Mouse (Mus musculus): ENCODE measurements around the gene Wdr89. TPM values are rescaled to one million over a fixed set of nuclear protein-coding genes. Genes with fewer than 3 reads are reported as not detected.
A peak's percentile ranks its signal among the peaks of the same experiment; 100 is the strongest.

The Wdr89 gene
- total and polyA plus RNA-seq, 3 experiments = 10.2 to 33.0 (median 27.6) TPM

- in situ Hi-C loops (cut with MboI; ENCODE audit: low pct_ligation_motif_present, low pct_unique_long_range_greater_than_20kb, low sequenced_read_pairs) (no loop called here), dilution Hi-C loops (cut with MboI; ENCODE audit: extremely low pct_ligation_motif_present, extremely low pct_unique_long_range_greater_than_20kb, low sequenced_read_pairs) (no loop called here)
- no peak for TF ChIP-seq ZNF384 (IDR thresholded peaks at IDR 0.05; ENCODE audit: low read depth, low read length)
- TF ChIP-seq JUND (conservative IDR thresholded peaks at IDR 0.05; ENCODE audit: low read depth, low read length) = peak; percentile 46
- no peak for TF ChIP-seq ZC3H11A (IDR thresholded peaks at IDR 0.05; ENCODE audit: low read depth, low read length)
- TF ChIP-seq JUN (IDR thresholded peaks at IDR 0.05; ENCODE audit: insufficient read depth, low read depth, low read length) = no peak
- no peak for TF ChIP-seq ELF1 (IDR thresholded peaks at IDR 0.05; ENCODE audit: low read depth, low read length)
- TF ChIP-seq CHD1 (IDR thresholded peaks at IDR 0.05; ENCODE audit: low read depth, low read length) = no peak
- TF ChIP-seq SIN3A (IDR thresholded peaks at IDR 0.05; ENCODE audit: low read length) = no peak
- TF ChIP-seq EP300 (IDR thresholded peaks at IDR 0.05; ENCODE audit: low read length) = peak; percentile 31; the same call in 1 of the 2 replicates
- no peak overlapping the region for H3K9ac ChIP-seq (ENCODE audit: insufficient read depth, low read depth)
- H3K4me2 ChIP-seq (ENCODE audit: insufficient read depth, low read depth, poor library complexity, severe bottlenecking) = no peak overlapping the region
- H3K9me3 ChIP-seq (replicated peaks; ENCODE audit: low read length) = no peaks in the 10 kb centered on the region
- no peak overlapping the region for H3K27ac ChIP-seq (ENCODE audit: insufficient read depth, low read depth)
- H3K4me3 ChIP-seq (replicated peaks in 1 of 3; ENCODE audit: low read depth in 2 of 3, low read length in 2 of 3, poor library complexity in 1 of 3) = no peak overlapping the region
- H3K79me2 ChIP-seq (replicated peaks; ENCODE audit: control insufficient read depth, extremely low read depth, insufficient read depth, poor library complexity, severe bottlenecking) = no peaks in the 10 kb centered on the region; the same call in 1 of the 2 replicates
- H3K36me3 ChIP-seq (replicated peaks in 1 of 2; ENCODE audit: control insufficient read depth in 1 of 2, insufficient read depth in 1 of 2, low read length in 1 of 2) = peaks cover 10 to 25% of the 10 kb centered on the region in 2 experiments
- H3K27me3 ChIP-seq (replicated peaks) = no peaks in the 10 kb centered on the region
- DNase-seq (ENCODE audit: extremely low read depth) = no peak
- peaks cover 7 to 33% of the 10 kb centered on the region in 2 experiments; a peak in 3 of 4 replicates for H3K4me1 ChIP-seq (ENCODE audit: control insufficient read depth in 1 of 2, insufficient read depth in 2 of 2)
Measured at GRCm38 (mm10) chr12:75635771-75636430, 33.4 kb downstream of the Wdr89 start.

- TF ChIP-seq ZMIZ1 (IDR thresholded peaks at IDR 0.05; ENCODE audit: low read depth, low read length) (no peak), MAFK (IDR thresholded peaks at IDR 0.05; ENCODE audit: insufficient replicate concordance, low read length) (no peak), NELFE (IDR thresholded peaks at IDR 0.05; ENCODE audit: low read depth, low read length) (no peak), RAD21 (IDR thresholded peaks at IDR 0.05; ENCODE audit: low read depth, low read length) (peak; percentile 1), CTCF (conservative IDR thresholded peaks at IDR 0.05 in 1 of 2, IDR thresholded peaks at IDR 0.05 in 1 of 2; ENCODE audit: low read depth in 2 of 2, low read length in 2 of 2) (peak in 1 of 2 experiments; percentile 48; a peak in 2 of 4 replicates), MEF2A (IDR thresholded peaks at IDR 0.05; ENCODE audit: borderline replicate concordance, low read depth, low read length) (no peak), PAX5 (IDR thresholded peaks at IDR 0.05; ENCODE audit: low read length) (no peak), USF1 (IDR thresholded peaks at IDR 0.05; ENCODE audit: low read depth, low read length) (no peak), POLR2A (IDR thresholded peaks at IDR 0.05; ENCODE audit: low read depth, low read length) (no peak), ZC3H11A (IDR thresholded peaks at IDR 0.05; ENCODE audit: low read depth, low read length) (no peak), ZNF384 (IDR thresholded peaks at IDR 0.05; ENCODE audit: low read depth, low read length) (no peak)
- no peaks in the 10 kb centered on the region for H3K4me1 ChIP-seq (ENCODE audit: control insufficient read depth in 1 of 2, insufficient read depth in 2 of 2)
- in situ Hi-C loops (cut with MboI; ENCODE audit: low pct_ligation_motif_present, low pct_unique_long_range_greater_than_20kb, low sequenced_read_pairs) = no loop called here
- no peak overlapping the region for H3K9ac ChIP-seq (ENCODE audit: insufficient read depth, low read depth)
- H3K27ac ChIP-seq (ENCODE audit: insufficient read depth, low read depth) = no peak overlapping the region
- H3K9me3 ChIP-seq (replicated peaks; ENCODE audit: low read length) = peaks cover 5% of the 10 kb centered on the region
- dilution Hi-C loops (cut with MboI; ENCODE audit: extremely low pct_ligation_motif_present, extremely low pct_unique_long_range_greater_than_20kb, low sequenced_read_pairs) = no loop called here
- H3K79me2 ChIP-seq (replicated peaks; ENCODE audit: control insufficient read depth, extremely low read depth, insufficient read depth, poor library complexity, severe bottlenecking) = no peaks in the 10 kb centered on the region
- H3K27me3 ChIP-seq (replicated peaks) = no peaks in the 10 kb centered on the region
- H3K4me2 ChIP-seq (ENCODE audit: insufficient read depth, low read depth, poor library complexity, severe bottlenecking) = no peak overlapping the region
- DNase-seq (ENCODE audit: extremely low read depth) = no peak
- H3K36me3 ChIP-seq (replicated peaks in 1 of 2; ENCODE audit: control insufficient read depth in 1 of 2, insufficient read depth in 1 of 2, low read length in 1 of 2) = peaks cover 10 to 25% of the 10 kb centered on the region in 2 experiments
- no peak overlapping the region for H3K4me3 ChIP-seq (replicated peaks in 1 of 3; ENCODE audit: low read depth in 2 of 3, low read length in 2 of 3, poor library complexity in 1 of 3)
Measured at GRCm38 (mm10) chr12:75629618-75630017, 39.7 kb downstream of the Wdr89 start.

Measured in CH12.LX (cell line).